Mouse (Mus musculus) gastrocnemius, postnatal 4 days (tissue): Measurements from ENCODE around the gene Col28a1. TPM values are rescaled to one million over a fixed set of nuclear protein-coding genes. Genes with fewer than 3 reads are reported as not detected.

ENCODE experiments used
- DNase-seq, 2 experiments: peaks; one replicate each; pipeline ENCODE4 v3.0.0; 2021 to 2022; ENCODE audit warnings: low spot score in 2 of 2, mixed read lengths in 2 of 2
- long read RNA-seq, 2 experiments: library from polyadenylated mRNA; stranded (forward); transcript quantifications; one replicate each; pipeline ENCODE4 v2.0.0; 2021
- total RNA-seq, 2 experiments: library from RNA; stranded (reverse); gene quantifications; 2 replicates each; pipeline ENCODE4 v1.2.3; 2021

Col28a1 gene
- 1 to 10 TPM; 3.6 TPM for total RNA-seq
- long read RNA-seq, experiment 1, full-length matches to known transcripts = 1 of 5 reads
- long read RNA-seq, experiment 1, partial matches to known transcripts = 2 of 5 reads
- long read RNA-seq, experiment 1, other reads (novel, unspliced or antisense) = 2 of 5 reads
- long read RNA-seq, experiment 2, partial matches to known transcripts = 0 of 2 reads
- long read RNA-seq, experiment 2, other reads (novel, unspliced or antisense) = 2 of 2 reads

- no peak for DNase-seq
Observed at GRCm38 (mm10) chr6:8192517-8192916, at the start of gene Col28a1. Col28a1 (minus strand) TSS chr6:8192617.

DNA sequence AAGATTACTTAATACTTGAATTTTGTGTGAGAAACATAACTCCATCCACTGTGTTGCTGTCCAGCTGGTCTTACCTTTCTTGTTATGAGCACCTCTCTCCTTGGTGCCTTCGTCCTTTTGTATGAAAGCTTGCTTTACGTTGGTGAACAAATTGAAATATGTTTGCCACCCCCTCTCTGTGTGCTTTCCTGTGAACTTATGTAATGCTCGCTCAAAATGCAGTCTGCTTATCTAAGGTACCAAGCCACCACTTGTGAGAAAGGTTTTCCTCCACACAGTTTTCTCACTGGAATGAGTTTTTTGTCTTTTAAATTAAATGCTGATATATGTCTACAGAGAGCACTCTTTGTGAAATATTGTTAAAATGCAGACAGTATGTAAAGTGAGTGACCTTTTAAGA lies 36.2 kb upstream of the Col28a1 start:
- no peak for DNase-seq

- no peak for DNase-seq
Observed at GRCm38 (mm10) chr6:8227035-8227434, 34.6 kb upstream of the Col28a1 start.

DNA sequence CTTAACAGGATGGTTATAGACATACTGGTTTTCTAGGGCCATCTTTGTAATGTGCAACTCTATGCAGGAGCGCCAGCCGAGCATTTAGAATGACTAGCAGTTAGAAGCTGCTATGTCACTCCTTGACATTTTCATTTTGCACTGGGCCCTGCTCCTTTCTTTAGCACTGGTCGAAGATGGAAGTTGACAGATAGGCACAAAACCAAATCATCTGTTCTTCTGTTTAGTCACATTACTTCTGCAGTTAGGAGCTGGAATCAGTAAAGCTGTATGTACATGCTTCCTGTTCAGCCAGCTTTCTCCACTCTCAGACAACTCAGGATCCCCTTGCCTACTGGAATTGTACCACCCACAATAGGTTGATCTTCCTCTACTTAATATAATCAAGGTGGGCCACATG lies 18.2 kb upstream of the Col28a1 start:
- no peak for DNase-seq

DNA sequence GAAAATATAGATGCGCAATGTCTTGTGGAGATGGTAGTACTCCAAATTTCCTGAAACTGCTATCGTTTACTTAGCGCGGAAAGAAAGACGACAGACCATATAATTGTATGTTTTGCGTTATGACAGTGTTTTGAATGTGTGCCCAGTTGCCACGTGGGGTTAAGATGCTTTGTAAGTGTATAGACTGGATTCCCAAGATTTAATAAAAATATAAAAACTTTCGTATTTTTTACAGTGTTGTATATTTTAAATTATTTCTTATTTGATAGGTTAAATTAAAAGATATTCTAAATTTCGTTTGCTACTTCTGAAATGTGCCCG lies 17.4 kb upstream of the Col28a1 start:
- no peak for DNase-seq

- DNase-seq = peak; percentile 83 to 90
Observed at GRCm38 (mm10) chr6:8209047-8209865, 16.8 kb upstream of the Col28a1 start, which contains the start of gene Mios. Mios (plus strand) TSS chr6:8209222.

- DNase-seq = no peak
Observed at GRCm38 (mm10) chr6:8189917-8190316, 2.5 kb downstream of the Col28a1 start.

DNA sequence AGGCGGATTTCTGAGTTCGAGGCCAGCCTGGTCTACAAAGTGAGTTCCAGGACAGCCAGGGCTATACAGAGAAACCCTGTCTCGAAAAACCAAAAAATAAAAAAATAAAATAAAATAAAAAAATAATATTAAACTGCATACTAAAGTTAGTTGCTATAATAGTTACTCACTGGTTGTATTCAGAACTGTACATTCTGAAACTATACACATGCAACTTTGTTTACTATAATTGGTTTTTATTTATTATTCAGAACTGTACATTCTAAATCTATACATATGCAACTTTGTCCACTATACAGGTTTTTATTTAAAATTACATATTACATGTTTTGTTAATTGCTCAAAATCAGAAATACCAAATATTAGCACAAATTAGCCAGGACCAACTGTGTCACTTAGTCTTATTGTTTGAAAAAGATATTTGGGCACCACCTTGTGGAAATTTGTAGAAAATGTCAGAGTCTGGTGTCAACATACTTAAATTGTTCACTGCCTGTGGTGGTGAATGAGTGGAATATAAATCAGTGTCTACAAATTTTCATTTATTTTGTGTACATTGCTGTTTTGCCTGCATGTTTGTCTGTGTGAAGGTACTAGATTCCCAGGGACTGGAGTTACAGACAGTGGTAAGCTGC lies 3.7 kb downstream of the Col28a1 start:
- DNase-seq = no peak

DNA sequence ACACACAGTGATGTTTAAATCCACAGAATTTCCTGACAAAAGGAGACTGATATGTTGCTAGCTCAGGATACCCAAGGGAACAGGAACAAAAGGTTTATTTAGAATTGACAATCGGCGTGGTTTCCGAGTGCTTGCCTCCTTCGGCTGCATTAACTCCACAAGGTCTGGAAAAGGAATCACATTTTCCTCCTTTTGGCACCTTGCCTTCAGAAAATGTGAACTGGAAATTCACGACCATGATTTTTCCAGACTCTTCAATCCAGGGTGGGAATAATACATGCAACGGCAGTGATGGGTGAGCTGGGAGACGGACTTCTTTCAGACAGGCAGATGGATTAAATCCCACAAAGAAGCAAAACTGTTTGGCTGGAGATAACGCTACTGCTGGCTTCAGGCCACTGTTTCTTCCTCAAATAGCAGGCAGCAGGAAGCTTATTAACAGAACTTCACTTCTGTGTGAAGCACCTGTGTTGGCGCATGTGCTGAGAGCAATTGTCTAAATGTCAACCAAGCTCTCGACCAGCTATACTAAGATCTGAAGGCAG lies 13.9 kb downstream of the Col28a1 start:
- DNase-seq = no peak

- DNase-seq = no peak
Observed at GRCm38 (mm10) chr6:8176116-8176515, 16.3 kb downstream of the Col28a1 start.

- no peak for DNase-seq
Observed at GRCm38 (mm10) chr6:8175346-8175745, 17.1 kb downstream of the Col28a1 start.

DNA sequence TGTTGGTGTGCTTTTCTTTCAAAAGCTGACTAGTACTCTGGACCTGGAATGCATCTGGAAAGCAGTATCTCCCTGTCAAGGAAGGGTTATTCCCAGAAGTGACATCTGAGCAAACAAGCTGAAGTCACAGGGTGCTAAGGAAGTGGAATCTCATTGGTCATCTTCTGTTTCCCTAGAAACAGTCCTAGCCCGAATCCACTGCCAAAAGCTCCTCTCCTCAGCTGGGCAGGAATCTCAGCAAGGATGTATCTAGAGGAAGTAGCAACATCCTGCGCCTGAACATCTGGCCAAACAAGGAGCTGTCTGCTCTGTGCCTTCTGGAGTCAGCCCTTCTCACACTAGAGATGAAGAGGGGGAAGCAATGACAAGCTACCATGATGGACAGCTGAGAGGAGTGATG lies 18.4 kb downstream of the Col28a1 start:
- no peak for DNase-seq

DNA sequence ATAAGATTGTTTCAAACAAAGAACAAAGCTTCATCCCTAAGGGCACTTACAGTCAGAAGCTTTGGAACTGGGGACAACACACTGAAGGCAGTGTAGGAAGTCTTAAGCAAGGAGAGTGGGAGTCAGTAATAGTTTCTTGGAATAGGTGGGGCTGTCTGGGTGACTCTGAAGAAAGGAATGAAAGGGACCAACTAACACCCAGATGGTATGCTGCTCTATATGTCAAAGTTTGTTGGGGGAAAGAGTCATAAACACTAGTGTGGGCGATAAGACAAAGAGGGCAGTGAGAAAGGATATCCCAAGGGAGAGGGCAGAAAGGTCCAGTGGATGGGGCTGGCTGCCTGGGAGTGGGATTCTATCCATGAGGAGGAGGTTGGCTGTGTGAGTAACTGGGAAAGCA lies 20.3 kb downstream of the Col28a1 start:
- no peak for DNase-seq

DNA sequence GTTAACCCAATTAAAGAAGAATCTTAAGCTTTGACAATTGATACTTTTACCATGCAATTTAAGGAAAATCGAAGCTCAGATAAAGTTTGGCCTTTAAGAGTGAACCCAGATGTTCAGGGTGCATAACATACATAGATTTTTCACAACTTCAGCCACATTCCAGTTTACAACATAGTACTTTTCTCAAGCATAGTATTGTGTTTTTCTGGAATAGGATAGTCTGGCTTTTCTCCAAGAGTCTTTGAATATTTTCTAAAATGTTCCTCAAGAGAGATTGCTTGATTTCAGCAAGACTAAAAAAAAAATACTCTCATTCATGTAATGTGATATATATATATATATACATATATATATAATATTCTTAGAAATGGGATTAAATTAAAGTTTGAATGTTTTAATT lies 27.7 kb downstream of the Col28a1 start:
- DNase-seq = no peak

- DNase-seq = no peak
Observed at GRCm38 (mm10) chr6:8160001-8160400, 32.4 kb downstream of the Col28a1 start.

DNA sequence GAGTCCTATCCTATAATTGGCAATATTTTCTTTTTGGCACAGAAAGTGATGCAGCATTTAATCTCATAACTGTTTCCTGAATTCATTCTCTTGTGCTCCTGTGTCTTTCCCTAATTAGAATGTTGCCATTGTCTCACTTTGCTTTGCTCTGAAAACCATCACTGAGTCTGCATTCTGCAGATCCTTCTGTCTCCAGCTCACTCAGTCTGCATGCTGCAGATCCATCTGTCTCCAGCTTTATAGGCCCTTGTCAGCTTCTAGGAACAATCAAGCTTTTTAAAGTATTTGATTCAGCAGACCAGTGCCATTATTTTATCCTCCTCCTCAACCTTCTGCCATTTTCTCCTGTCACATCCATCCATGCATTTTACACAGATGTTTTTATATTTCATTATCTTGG lies 35.3 kb downstream of the Col28a1 start:
- DNase-seq = no peak

- no peak for DNase-seq
Observed at GRCm38 (mm10) chr6:8152551-8153361, 39.7 kb downstream of the Col28a1 start.

DNA sequence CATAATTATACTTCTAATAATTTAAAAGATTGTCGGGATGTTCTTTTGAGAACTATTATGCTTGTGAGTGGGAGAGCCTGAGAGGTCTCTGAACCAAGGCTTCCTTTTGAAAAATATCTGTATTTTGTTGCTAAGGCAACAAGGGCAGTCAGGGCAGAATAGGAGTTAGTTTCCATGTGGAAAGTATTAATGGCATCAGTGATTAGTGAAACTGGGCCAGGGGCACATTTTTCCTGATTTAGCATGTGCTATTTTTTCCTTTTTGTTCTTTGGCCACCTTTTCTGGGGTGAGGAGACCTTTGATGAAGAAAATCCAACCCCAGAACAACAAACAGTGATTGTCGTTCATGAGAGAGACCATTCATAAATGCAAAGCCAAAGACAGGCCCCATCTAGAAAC lies 43.5 kb downstream of the Col28a1 start:
- no peak for DNase-seq

DNA sequence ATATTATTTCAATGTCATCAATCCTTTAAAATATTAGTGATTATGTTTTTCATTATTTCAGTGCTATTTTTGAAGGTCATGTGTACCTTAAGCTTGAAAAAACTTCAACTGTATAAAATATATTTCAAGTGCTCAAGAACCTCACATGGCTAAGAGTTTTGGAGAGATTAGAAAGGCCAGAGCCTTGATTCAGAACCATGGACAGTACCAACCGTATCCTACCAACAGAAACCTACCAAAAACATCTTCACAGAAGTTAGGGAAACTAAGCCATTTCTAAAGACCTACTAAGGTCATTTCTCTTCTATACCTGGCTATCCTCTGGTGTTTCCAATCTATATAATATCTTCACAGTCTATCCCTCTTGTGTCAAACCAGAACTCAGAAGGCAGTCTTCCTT lies 50.5 kb downstream of the Col28a1 start:
- DNase-seq = no peak

- peak in 1 of 2 experiments; percentile 15 for DNase-seq
Observed at GRCm38 (mm10) chr6:8130149-8130548, 62.3 kb downstream of the Col28a1 start.

- no peak for DNase-seq
Observed at GRCm38 (mm10) chr6:8128164-8128563, 64.3 kb downstream of the Col28a1 start.
